Comparison of ENCODE assay signal across 11 mouse cellular contexts in genomic region chr2:34668440-34669191, GRCm38 (mm10).
DNase-seq lines count a peak whose midpoint lies in the region; TF ChIP-seq lines count a peak whose summit lies in the region.
"Had no signal": no experiment of that assay in that cellular context is flagged by ENCODE, and none has a peak within 500 bp of the region (broad histone marks: within the 10 kb centered on the region; RNA-seq: fewer than 3 reads in every experiment).

No protein-coding gene starts in this region.

- no peak for TF ChIP-seq CTCF in gastrocnemius, adult 2 months (IDR thresholded peaks at IDR 0.05)
- TF ChIP-seq CTCF in thymus, adult 2 months (IDR thresholded peaks at IDR 0.05; ENCODE audit: borderline replicate concordance, control insufficient read depth, extremely low read depth, insufficient read depth, low read length, poor library complexity) = no peak
- TF ChIP-seq CTCF in left cerebral cortex, adult 2 months (IDR thresholded peaks at IDR 0.05) = no peak

- H3K27ac ChIP-seq in gastrocnemius, adult 2 months = peak overlapping the region; percentile 68; the same call in 1 of the 2 replicates
- H3K27ac ChIP-seq in thymus, adult 2 months (ENCODE audit: control insufficient read depth, insufficient read depth, low read length) = no peak overlapping the region
- H3K27ac ChIP-seq in left cerebral cortex, adult 2 months = no peak overlapping the region
- H3K27ac ChIP-seq: lung, embryonic 15.5 days had no signal

- WGBS in thymus, adult 2 months = 66% methylated on average over 17 of the region's 17 CpGs

- TF ChIP-seq POLR2A in thymus, adult 2 months (IDR thresholded peaks at IDR 0.05; ENCODE audit: control insufficient read depth, extremely low read depth, insufficient read depth, low read length, poor library complexity) = no peak

- H3K27me3 ChIP-seq in thymus, adult 2 months (ENCODE audit: control insufficient read depth, insufficient read depth, low read length) = no peaks in the 10 kb centered on the region

- peaks cover 6% of the 10 kb centered on the region for H3K4me1 ChIP-seq in thymus, adult 2 months (replicated peaks; ENCODE audit: control insufficient read depth, insufficient read depth, low read length)

- DNase-seq in gastrocnemius, adult 2 months = no peak
- DNase-seq in gastrocnemius, postnatal 14 days = no peak
- DNase-seq in thymus, postnatal 0 days (ENCODE audit: low spot score) = peak; percentile 18
- no peak for DNase-seq in thymus, adult 2 months
- DNase-seq in layer of hippocampus, adult 9-10 months (ENCODE audit: low spot score) = peak; percentile 32
- DNase-seq in thymus, postnatal 25 days = peak; percentile 25
- DNase-seq in ovary, postnatal 14 days (ENCODE audit: low spot score) = no peak
- DNase-seq in left cerebral cortex, adult 2 months (ENCODE audit: extremely low spot score in 1 of 2, low spot score in 2 of 2) = no peak
- DNase-seq: adrenal gland, adult 2 months; gastrocnemius, postnatal 25 days had no signal

- no peaks in the 10 kb centered on the region for H3K36me3 ChIP-seq in thymus, adult 2 months (ENCODE audit: control insufficient read depth, insufficient read depth, low read length)
- H3K36me3 ChIP-seq: lung, embryonic 15.5 days had no signal

- intact Hi-C loops in gastrocnemius, adult 2 months (cut with DNase I) = no loop called here
- intact Hi-C loops in gastrocnemius, postnatal 14 days (cut with DNase I; ENCODE audit: low total_unique reads) = no loop called here
- intact Hi-C loops in left cerebral cortex, adult 2 months (cut with DNase I) = no loop called here

- H3K4me3 ChIP-seq in gastrocnemius, adult 2 months = no peak overlapping the region; the same call in none of the 2 replicates
- no peak overlapping the region for H3K4me3 ChIP-seq in thymus, adult 2 months (ENCODE audit: control insufficient read depth, insufficient read depth, low read length)
- H3K4me3 ChIP-seq in left cerebral cortex, adult 2 months = no peak overlapping the region
- H3K4me3 ChIP-seq: lung, embryonic 15.5 days had no signal

Comparison
In these comparisons a context has a peak if more than half of its experiments do, and no peak if none do; other contexts are left out.
1. DNase-seq: peak in thymus, postnatal 0 days (single experiment), layer of hippocampus, adult 9-10 months (single experiment) and thymus, postnatal 25 days (single experiment); none in gastrocnemius, adult 2 months (single experiment), gastrocnemius, postnatal 14 days (single experiment), thymus, adult 2 months (single experiment), ovary, postnatal 14 days (single experiment) and left cerebral cortex, adult 2 months (0 of 2).